Mouse (Mus musculus): ENCODE measurements around the gene Slc9a4. TPM values are rescaled to one million over a fixed set of nuclear protein-coding genes. Genes with fewer than 3 reads are reported as not detected.
"Not testable (repeated sequence)": the region's sequence is repeated elsewhere in the genome, so short reads cannot be mapped to it uniquely, and the experiment has no call there.

The Slc9a4 gene
- polyA plus RNA-seq, 2 experiments: not detected

GRCm38 (mm10) chr1:40597822-40598221, 17.9 kb downstream of the Slc9a4 start:
- no peaks in the 10 kb centered on the region for H3K27me3 ChIP-seq (ENCODE audit: control insufficient read depth, insufficient read depth, low read length)
- no peaks in the 10 kb centered on the region for H3K4me1 ChIP-seq (replicated peaks; ENCODE audit: control insufficient read depth in 2 of 2, insufficient read depth in 2 of 2, low read length in 1 of 2)
- ATAC-seq (ENCODE audit: insufficient read depth) (no peak), DNase-seq (ENCODE audit: low read depth in 3 of 3, low spot score in 3 of 3) (no peak)
- H3K27ac ChIP-seq: no peak overlapping the region
- TF ChIP-seq CTCF (IDR thresholded peaks at IDR 0.05; ENCODE audit: low read depth): no peak
- no peak for TF ChIP-seq EP300 (IDR thresholded peaks at IDR 0.05; ENCODE audit: low read depth)
- no peak overlapping the region for H3K9ac ChIP-seq (replicated peaks)
- WGBS (ENCODE audit: insufficient replicate concordance): 42% methylated on average over 5 of the region's 5 CpGs
- H3K9me3 ChIP-seq (ENCODE audit: control insufficient read depth, low read length): no peaks in the 10 kb centered on the region
- no peaks in the 10 kb centered on the region for H3K36me3 ChIP-seq (replicated peaks; ENCODE audit: control insufficient read depth, insufficient read depth, low read depth)
- no peak overlapping the region for H3K4me2 ChIP-seq (ENCODE audit: low read depth)
- no peak overlapping the region for H3K4me3 ChIP-seq (ENCODE audit: insufficient read depth in 1 of 2, low read depth in 2 of 2, low read length in 2 of 2)

- H3K9ac ChIP-seq (replicated peaks); H3K4me3 ChIP-seq (ENCODE audit: insufficient read depth in 1 of 2, low read depth in 2 of 2, low read length in 2 of 2); DNase-seq (ENCODE audit: low read depth in 3 of 3, low spot score in 3 of 3); ATAC-seq (ENCODE audit: insufficient read depth); H3K4me1 ChIP-seq (replicated peaks; ENCODE audit: control insufficient read depth in 2 of 2, insufficient read depth in 2 of 2, low read length in 1 of 2); H3K9me3 ChIP-seq (ENCODE audit: control insufficient read depth, low read length); H3K27me3 ChIP-seq (ENCODE audit: control insufficient read depth, insufficient read depth, low read length); H3K4me2 ChIP-seq (ENCODE audit: low read depth); H3K27ac ChIP-seq; H3K36me3 ChIP-seq (replicated peaks; ENCODE audit: control insufficient read depth, insufficient read depth, low read depth): not testable (repeated sequence)
- 67% methylated on average over 9 of the region's 9 CpGs for WGBS (ENCODE audit: insufficient replicate concordance)
Observed at GRCm38 (mm10) chr1:40599661-40600060, 19.8 kb downstream of the Slc9a4 start.

DNA sequence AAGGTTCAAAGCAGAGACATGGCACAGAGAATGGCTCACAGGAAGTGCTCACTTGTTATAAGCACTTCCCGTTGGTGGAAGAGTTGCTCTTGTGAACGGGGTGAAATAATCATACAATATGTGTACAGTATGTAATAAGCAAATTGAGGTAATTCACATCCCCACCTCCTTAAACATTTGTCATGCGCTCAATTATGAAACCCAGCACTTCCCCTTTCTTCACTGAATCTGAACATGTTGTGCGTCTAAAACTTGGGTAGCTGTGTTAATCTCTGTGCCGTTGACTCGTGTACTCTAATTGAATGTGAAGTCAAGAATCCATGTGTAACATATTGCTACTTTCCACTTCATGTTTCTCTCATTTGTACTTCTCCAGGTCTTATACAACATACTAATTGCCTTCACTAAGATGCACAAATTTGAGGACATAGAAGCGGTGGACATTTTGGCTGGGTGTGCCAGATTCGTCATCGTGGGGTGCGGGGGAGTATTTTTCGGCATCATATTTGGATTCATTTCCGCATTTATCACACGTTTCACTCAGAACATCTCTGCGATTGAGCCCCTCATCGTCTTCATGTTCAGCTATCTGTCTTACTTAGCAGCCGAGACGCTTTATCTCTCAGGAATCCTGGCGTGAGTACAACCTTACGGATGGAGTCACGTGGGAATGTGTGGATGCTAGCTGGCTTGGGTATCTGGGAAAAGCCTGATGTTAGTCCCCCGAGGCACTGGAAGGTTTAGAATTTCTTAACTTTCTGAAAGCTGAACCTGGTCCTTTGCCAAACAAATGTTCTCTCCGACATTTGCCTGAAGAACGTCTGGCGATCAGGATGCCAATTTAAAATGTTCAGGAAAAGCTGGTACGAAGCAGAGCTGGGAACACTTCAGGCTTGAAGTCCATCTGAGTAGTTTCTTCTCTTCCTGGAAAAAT, 20.8 kb downstream of the Slc9a4 start:
- Histone ChIP-seq H3K4me1 (replicated peaks; ENCODE audit: control insufficient read depth in 2 of 2, insufficient read depth in 2 of 2, low read length in 1 of 2) (no peaks in the 10 kb centered on the region), H3K4me2 (ENCODE audit: low read depth) (no peak overlapping the region), H3K9me3 (ENCODE audit: control insufficient read depth, low read length) (no peaks in the 10 kb centered on the region), H3K9ac (replicated peaks) (no peak overlapping the region), H3K27ac (no peak overlapping the region), H3K27me3 (ENCODE audit: control insufficient read depth, insufficient read depth, low read length) (no peaks in the 10 kb centered on the region), H3K36me3 (replicated peaks; ENCODE audit: control insufficient read depth, insufficient read depth, low read depth) (no peaks in the 10 kb centered on the region), H3K4me3 (ENCODE audit: insufficient read depth in 1 of 2, low read depth in 2 of 2, low read length in 2 of 2) (no peak overlapping the region)
- 71% methylated on average over 25 of the region's 25 CpGs for WGBS (ENCODE audit: insufficient replicate concordance)
- DNase-seq (ENCODE audit: low read depth in 3 of 3, low spot score in 3 of 3): no peak
- TF ChIP-seq CTCF (IDR thresholded peaks at IDR 0.05; ENCODE audit: low read depth) (no peak), EP300 (IDR thresholded peaks at IDR 0.05; ENCODE audit: low read depth) (no peak)
- no peak for ATAC-seq (ENCODE audit: insufficient read depth)

DNA sequence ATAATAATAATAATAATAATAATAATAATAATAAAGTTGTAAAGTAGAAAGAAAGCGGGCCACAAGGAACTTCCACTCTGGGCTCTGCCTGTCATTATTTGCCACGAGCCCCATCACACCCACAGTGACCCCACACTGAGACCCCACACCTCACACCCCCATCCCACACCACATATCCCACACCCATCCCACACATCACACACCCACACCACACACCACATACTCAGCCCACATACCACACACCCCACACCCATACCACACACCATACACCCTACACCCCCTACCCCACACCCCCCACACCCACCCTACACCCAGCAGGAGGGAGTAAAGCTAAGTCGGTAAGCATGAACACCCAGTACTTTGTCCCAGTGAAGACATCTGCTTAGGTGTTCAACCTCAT, 21.6 kb downstream of the Slc9a4 start:
- no peak for TF ChIP-seq CTCF (IDR thresholded peaks at IDR 0.05; ENCODE audit: low read depth)
- TF ChIP-seq EP300 (IDR thresholded peaks at IDR 0.05; ENCODE audit: low read depth): no peak

GRCm38 (mm10) chr1:40613219-40613618, 33.3 kb downstream of the Slc9a4 start:
- DNase-seq (ENCODE audit: low read depth in 3 of 3, low spot score in 3 of 3): no peak
- Histone ChIP-seq H3K4me1 (replicated peaks; ENCODE audit: control insufficient read depth in 2 of 2, insufficient read depth in 2 of 2, low read length in 1 of 2) (no peaks in the 10 kb centered on the region), H3K9me3 (ENCODE audit: control insufficient read depth, low read length) (no peaks in the 10 kb centered on the region), H3K4me2 (ENCODE audit: low read depth) (no peak overlapping the region), H3K36me3 (replicated peaks; ENCODE audit: control insufficient read depth, insufficient read depth, low read depth) (no peaks in the 10 kb centered on the region), H3K9ac (replicated peaks) (no peak overlapping the region), H3K27me3 (ENCODE audit: control insufficient read depth, insufficient read depth, low read length) (no peaks in the 10 kb centered on the region), H3K4me3 (ENCODE audit: insufficient read depth in 1 of 2, low read depth in 2 of 2, low read length in 2 of 2) (no peak overlapping the region), H3K27ac (no peak overlapping the region)
- TF ChIP-seq EP300 (IDR thresholded peaks at IDR 0.05; ENCODE audit: low read depth): no peak
- no peak for TF ChIP-seq CTCF (IDR thresholded peaks at IDR 0.05; ENCODE audit: low read depth)
- no peak for ATAC-seq (ENCODE audit: insufficient read depth)
- WGBS (ENCODE audit: insufficient replicate concordance): 65% methylated on average over 2 of the region's 2 CpGs

More for the DNA sequence above, 21.6 kb downstream of the Slc9a4 start:
- H3K4me2 ChIP-seq (ENCODE audit: low read depth): no peak overlapping the region
- no peak overlapping the region for H3K9ac ChIP-seq (replicated peaks)
- no peak overlapping the region for H3K4me3 ChIP-seq (ENCODE audit: insufficient read depth in 1 of 2, low read depth in 2 of 2, low read length in 2 of 2)
- no peak overlapping the region for H3K27ac ChIP-seq
- DNase-seq (ENCODE audit: low read depth in 3 of 3, low spot score in 3 of 3) (no peak), ATAC-seq (ENCODE audit: insufficient read depth) (no peak)
- H3K27me3 ChIP-seq (ENCODE audit: control insufficient read depth, insufficient read depth, low read length): no peaks in the 10 kb centered on the region
- WGBS (ENCODE audit: insufficient replicate concordance): 55% methylated on average over 3 of the region's 3 CpGs
- no peaks in the 10 kb centered on the region for H3K36me3 ChIP-seq (replicated peaks; ENCODE audit: control insufficient read depth, insufficient read depth, low read depth)
- no peaks in the 10 kb centered on the region for H3K4me1 ChIP-seq (replicated peaks; ENCODE audit: control insufficient read depth in 2 of 2, insufficient read depth in 2 of 2, low read length in 1 of 2)
- H3K9me3 ChIP-seq (ENCODE audit: control insufficient read depth, low read length): no peaks in the 10 kb centered on the region
